Mouse (Mus musculus): ENCODE measurements around the gene Nr0b1.

Nr0b1 gene

DNA sequence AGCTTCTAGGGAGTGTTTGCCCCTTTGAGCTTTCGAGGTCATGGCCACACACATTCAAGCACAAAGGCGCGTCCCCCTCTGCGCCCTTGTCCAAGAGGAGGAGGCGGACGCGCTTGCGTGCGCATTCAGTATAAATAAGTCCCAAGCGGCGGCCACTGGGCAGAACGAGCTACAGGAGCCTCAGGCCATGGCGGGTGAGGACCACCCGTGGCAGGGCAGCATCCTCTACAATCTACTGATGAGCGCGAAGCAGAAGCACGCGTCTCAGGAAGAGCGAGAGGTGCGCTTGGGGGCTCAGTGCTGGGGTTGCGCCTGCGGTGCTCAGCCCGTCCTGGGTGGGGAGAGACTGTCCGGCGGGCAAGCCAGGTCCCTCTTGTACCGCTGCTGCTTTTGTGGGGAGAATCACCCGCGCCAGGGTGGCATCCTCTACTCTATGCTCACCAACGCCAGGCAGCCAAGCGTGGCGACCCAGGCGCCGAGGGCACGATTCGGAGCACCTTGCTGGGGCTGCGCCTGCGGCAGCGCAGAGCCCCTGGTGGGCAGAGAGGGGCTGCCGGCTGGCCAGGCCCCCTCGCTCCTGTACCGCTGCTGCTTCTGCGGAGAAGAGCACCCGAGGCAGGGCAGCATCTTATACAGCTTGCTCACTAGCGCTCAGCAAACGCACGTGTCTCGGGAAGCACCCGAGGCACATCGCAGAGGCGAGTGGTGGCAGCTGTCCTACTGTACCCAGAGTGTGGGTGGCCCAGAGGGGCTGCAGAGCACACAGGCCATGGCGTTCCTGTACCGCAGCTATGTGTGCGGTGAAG lies at the start of gene Nr0b1:
Gene Nr0b1, plus strand, starts transcription at position 151 of the 806 bp plus-strand sequence.
- DNase-seq (ENCODE audit: low spot score): no peak

DNA sequence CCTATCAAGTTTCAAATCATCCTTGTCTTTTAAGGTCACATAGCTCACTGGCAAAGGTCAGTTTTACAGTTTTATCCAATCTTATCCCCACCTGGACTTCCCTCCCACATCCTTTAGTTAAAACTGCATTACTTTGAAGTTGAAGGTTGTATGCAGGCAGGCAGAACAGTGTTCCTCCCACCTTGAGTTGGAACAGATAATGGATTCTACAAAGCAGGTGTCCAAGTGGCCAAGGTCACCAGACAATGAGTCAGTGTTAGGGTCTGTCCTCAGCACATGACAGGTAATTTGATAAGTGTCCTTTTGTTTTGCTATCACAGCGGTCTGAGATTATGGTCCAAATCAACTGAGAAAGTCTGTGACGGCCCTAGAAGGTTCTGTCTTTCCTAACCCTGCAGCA lies 4.3 kb upstream of the Nr0b1 start:
- no peak for DNase-seq (ENCODE audit: low spot score)

DNA sequence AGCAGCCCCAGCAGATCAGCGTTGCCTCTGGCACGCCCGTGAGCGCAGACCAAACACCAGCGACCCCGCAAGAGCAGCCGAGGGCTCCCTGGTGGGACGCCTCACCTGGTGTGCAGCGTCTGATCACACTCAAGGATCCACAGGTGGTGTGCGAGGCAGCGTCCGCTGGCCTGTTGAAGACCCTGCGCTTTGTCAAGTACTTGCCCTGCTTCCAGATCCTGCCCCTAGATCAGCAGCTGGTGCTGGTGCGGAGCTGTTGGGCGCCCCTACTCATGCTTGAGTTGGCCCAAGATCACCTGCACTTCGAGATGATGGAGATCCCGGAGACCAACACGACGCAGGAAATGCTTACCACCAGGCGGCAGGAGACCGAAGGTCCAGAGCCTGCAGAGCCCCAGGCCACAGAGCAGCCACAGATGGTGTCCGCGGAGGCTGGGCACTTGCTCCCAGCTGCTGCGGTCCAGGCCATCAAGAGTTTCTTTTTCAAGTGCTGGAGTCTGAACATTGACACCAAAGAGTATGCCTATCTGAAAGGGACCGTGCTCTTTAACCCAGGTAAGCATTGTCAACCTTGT lies 943 bp downstream of the Nr0b1 start:
- no peak for DNase-seq (ENCODE audit: low spot score)

DNA sequence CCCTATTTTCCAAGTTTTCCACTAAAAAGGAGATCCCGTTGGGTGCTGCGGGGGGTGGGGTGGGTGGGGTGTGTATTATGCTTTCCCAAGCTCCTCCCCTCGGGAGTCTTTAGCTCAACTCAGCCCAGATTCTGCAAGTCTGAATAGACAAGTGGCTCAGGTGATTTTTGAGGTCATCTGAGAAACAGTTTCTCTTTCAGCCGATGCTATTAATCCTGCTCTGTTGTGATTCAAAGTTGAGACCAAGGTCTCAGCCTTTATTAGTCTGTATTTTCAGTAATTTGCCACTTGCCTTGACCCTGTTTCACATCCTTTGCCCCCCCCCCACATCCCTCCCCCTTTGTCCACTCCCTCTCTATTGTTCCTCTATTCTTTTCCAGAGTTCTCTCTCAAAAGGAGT lies 1.8 kb downstream of the Nr0b1 start:
- DNase-seq (ENCODE audit: low spot score): no peak

DNA sequence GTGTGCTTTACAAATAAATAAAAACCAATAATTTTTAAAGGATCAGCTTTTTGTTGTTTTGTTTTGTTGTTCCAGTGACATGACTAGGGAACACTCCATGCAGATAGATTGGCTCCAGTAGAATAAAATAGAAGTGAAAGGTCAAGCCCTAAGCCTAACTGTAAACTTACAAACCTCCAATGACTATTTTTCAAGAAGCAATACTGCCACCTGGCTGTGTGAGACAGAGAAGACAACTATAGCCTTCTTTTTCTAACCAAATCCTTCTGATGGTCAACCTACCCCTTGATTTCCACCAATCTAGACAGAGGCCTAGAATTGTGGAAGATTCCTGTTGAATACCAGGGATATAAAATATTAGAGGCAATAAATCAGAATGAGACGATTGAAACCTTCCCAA lies 45.7 kb downstream of the Nr0b1 start:
- no peak for DNase-seq (ENCODE audit: low spot score)
